Comparison of ENCODE assay signal across 14 mouse cellular contexts in the genomic region with DNA sequence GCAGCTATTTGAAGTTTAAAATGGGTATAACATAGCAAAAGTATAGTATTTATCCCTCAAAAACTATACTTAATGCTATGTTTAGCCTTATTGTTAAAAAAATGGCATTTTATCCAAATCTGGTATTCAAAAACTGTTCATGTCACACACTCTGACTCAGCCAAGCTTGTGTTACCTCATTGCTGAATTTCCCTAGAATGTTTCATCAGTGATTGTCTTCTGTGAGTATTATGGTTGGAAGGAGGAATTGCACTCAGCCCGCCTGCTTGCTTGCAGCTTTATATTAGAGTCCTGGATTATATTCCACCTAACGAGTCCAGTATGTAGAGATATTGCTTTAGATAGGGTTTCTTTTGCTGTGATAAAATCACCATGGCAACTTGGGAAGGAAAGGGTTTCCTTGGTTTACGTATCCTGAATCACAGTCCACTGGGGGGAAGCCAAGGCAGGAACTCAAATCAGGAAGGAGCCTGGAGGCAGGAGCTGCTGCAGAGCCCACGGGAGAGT.
"Had no signal": no experiment of that assay in that cellular context is flagged by ENCODE, and none has a peak within 500 bp of the region (broad histone marks: within the 10 kb centered on the region; RNA-seq: fewer than 3 reads in every experiment).

No protein-coding gene starts in this region.

- H3K27me3 ChIP-seq: liver, embryonic 15.5 days; midbrain, embryonic 12.5 days had no signal

- H3K27ac ChIP-seq: kidney, postnatal 0 days; left cerebral cortex, adult 2 months; limb, embryonic 10.5 days; liver, embryonic 15.5 days; midbrain, embryonic 12.5 days; stomach, postnatal 0 days had no signal

- H3K4me3 ChIP-seq: left cerebral cortex, adult 2 months; limb, embryonic 10.5 days; liver, embryonic 15.5 days; midbrain, embryonic 12.5 days had no signal

- H3K9ac ChIP-seq: liver, embryonic 15.5 days; midbrain, embryonic 12.5 days had no signal

- DNase-seq: kidney, adult 9 months; kidney, postnatal 36 days; lung, adult 2 months; lung, postnatal 36 days; thymus, postnatal 4 days had no signal

- H3K9me3 ChIP-seq: limb, embryonic 10.5 days; liver, embryonic 15.5 days; midbrain, embryonic 12.5 days had no signal

- H3K4me2 ChIP-seq: liver, embryonic 11.5 days; liver, embryonic 15.5 days; midbrain, embryonic 12.5 days had no signal

- ATAC-seq: lung, postnatal 0 days; midbrain, embryonic 16.5 days had no signal

- H3K36me3 ChIP-seq: limb, embryonic 10.5 days; liver, embryonic 15.5 days; midbrain, embryonic 12.5 days had no signal
